Mouse (Mus musculus) kidney, postnatal 25 days (tissue): ENCODE data around the gene Ppm1l.

ENCODE experiments used
- DNase-seq, 2 experiments: peaks; one replicate each; pipeline ENCODE4 v3.0.0; 2021; ENCODE audit warnings: mixed read lengths in 2 of 2

Ppm1l gene

DNA sequence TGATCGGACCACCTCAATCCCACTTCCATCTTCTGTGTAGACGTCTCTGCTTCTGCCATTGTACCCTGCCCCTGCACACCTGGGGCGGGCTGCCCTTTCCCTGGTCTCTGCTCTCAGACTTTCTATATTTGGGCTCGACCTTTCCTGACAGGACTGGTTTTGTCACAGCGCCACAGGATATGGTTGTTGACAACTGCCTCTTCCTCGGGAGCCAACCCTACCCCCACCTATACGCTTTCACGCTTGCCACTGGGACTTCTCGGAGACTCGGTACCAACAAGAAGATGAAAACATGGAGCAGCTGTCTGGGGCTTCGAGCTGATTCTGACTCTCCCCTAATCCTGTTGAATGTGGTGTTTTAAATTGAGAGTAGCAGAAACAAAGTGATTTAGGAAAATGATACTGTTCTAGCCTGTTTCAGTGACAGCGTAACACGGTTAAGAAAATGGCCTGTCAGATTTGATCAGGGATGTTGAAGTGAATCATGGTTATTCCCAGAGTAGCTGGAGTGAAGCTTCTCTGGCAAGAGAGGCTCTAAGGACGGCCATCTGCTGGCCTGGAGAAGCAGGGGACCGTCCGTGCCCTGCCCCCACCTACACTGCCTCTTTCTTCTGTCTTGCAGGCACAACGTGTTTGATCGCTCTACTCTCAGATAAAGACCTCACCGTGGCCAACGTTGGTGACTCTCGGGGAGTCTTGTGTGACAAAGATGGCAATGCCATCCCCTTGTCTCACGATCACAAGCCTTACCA, 232.2 kb downstream of the Ppm1l start:
- peak in 1 of 2 experiments; percentile 46 for DNase-seq

- DNase-seq = no peak
Observed at GRCm38 (mm10) chr3:69549602-69550001, 232.9 kb downstream of the Ppm1l start.

- DNase-seq = no peak
Observed at GRCm38 (mm10) chr3:69555511-69555910, 238.8 kb downstream of the Ppm1l start.

GRCm38 (mm10) chr3:69556092-69556778, 239.6 kb downstream of the Ppm1l start:
- DNase-seq = peak; percentile 49 to 81

DNA sequence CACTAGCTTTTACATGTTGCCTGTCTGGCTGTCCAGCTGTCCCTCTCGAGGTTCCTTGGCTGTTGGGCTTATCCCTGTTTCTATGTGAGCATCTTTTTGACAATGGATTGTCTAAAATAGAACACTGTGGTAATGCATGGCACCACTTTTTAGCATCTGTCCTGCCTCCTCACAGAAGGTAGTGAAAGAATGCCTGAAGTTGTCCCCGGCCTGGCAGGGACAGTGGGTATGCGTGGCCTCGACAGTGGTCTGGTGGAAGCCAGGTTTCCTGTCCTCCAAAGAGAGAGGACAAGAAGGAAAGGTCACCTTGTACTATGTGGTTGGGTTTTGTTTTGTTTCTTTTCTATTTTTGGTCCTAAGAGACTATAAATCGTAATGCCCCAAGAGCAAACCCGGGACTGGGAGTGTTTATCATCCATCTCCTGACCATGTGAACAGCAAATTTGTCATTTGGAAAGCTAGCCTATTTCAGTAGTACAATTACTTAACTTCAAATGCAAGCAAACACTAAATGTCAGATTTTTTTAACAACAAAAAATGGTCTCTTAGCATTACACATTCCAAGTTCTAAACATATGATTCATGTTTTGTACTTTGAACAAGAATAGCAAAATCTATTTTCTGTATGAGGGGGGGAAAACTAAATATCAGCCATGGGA, 242.8 kb downstream of the Ppm1l start:
- DNase-seq = peak; percentile 27 to 68

DNA sequence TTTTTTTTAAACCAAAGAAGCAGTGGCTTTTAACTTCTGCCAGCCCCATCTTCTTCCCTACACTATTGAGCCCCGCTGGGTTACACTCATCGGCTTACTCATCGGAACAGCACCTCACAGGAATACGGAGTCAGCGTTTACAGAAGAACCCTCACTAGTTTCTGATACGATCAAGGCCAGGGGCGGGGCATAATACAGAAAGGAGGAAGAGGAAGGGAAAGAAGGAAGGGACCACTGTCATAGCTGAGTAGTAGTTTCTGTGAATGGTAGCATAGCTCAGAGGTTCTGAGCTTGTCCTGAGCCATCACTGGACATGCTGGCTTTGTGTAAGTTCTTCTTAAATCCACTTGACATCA, 243.3 kb downstream of the Ppm1l start:
- DNase-seq = no peak

DNA sequence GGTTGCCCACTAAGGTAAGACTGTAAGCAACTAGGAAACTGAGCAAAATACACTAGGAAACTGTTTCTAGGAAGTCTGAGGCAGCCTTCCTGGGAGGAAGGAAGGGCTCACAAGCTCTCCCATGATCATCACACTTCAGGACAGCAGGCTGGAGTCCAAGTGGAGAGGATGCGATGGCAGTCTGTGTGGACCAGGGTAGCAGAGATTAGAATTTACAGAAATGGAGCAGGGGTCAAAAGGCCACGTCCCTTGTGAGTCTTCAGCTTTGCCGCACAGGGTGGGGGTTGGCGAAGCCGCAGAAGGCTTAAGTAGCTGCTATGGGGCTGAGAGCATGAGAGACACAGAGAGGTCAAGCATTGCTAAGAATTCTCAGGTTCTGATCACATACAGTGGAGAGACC, 245.0 kb downstream of the Ppm1l start:
- peak; percentile 66 to 76 for DNase-seq

- peak in 1 of 2 experiments; percentile 64 for DNase-seq
Observed at GRCm38 (mm10) chr3:69563406-69563805, 246.7 kb downstream of the Ppm1l start.

- peak in 1 of 2 experiments; percentile 48 for DNase-seq
Observed at GRCm38 (mm10) chr3:69565586-69565985, 248.9 kb downstream of the Ppm1l start.

DNA sequence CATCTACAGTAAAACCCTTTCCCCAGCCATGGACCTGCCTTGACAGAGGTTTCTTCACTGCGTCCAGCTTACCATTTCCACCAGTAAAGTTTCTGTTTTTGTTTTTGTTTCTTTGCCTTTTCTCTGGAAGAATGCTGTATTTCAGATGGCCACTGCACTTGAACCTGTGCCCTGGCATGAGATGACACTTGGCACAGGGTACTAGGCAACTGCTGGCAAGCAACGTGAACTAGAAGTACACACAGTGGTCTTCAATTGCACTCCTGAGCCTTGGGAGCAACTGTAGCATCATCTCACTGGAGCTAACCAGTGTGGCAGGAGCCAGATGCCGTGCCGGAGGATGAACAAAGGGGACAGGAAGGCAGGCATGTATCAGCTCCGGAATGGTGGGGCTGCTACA, 255.9 kb downstream of the Ppm1l start:
- no peak for DNase-seq

- DNase-seq = no peak
Observed at GRCm38 (mm10) chr3:69575577-69575976, 258.9 kb downstream of the Ppm1l start.

- DNase-seq = no peak
Observed at GRCm38 (mm10) chr3:69576715-69577114, 260.1 kb downstream of the Ppm1l start.

- DNase-seq = no peak
Observed at GRCm38 (mm10) chr3:69578791-69579190, 262.1 kb downstream of the Ppm1l start.

- DNase-seq = no peak
Observed at GRCm38 (mm10) chr3:69583798-69584197, 267.1 kb downstream of the Ppm1l start.

GRCm38 (mm10) chr3:69588101-69588760, 271.6 kb downstream of the Ppm1l start:
- peak; percentile 88 to 91 for DNase-seq

DNA sequence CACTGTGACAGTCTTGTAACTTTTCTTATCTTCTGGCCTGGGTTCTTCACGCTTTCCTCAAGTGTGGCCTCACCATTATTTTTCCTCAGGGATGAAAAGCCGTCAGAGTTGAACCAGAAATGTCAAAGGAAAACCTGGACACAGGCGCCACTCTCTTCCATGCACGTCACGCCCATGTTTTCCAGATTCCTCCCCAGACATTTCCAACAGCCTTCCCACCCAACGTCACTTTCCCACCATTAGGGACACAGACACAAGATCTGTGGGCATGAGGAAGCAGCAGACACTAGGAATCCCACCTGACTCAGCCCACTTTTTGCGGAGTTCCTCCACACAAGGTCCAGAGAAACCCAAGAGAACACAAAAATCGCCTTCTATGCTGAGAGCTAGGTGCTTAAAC, 276.8 kb downstream of the Ppm1l start:
- DNase-seq = no peak

- DNase-seq = no peak
Observed at GRCm38 (mm10) chr3:69594071-69594470, 277.4 kb downstream of the Ppm1l start.

- DNase-seq = no peak
Observed at GRCm38 (mm10) chr3:69596116-69596515, 279.5 kb downstream of the Ppm1l start.

- no peak for DNase-seq
Observed at GRCm38 (mm10) chr3:69597211-69597610, 280.6 kb downstream of the Ppm1l start.

- no peak for DNase-seq
Observed at GRCm38 (mm10) chr3:69597816-69598215, 281.2 kb downstream of the Ppm1l start.

DNA sequence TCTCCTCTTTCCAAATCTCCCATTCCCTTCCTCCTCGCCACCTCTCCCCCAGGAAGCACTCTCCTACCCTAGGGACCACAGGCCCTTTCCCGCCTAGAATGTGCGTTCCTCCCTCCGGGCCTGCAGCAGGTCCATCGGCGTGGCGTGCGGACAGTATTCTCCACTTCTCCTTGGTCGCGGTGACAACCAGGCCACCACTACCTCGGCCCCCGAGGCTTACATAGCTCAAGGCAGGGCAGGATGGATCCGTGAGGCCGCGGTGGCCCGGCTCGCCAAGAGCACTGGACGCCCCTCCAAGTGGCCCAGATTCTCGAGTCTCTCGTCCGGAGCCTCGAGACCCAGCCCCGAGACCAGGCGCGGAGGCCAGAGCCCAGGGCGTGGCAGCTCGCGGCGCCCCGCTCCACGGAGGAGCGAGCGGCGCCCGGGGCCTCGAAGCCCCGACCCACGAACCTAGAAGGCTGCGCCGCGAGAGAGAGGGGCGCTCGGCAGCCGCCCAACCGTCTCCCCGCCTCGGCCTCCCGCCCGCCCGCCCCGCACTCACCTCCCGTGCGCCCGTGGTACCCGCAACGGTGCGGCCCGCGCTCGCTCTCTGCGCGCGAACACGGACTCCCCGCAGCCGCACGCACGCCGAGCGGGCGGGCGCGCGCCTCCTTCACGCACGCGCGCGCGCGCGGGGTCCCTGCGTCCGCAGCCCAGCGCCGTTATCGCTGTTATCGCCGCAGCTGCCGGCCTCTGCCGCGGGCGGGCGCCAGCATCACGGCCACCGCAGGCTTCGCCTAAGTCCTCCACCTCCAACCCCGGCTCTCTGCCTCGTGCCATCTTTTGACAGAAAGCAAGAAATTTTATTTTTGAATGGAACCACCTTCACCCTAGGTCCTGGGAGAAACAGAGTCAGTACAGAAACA, 281.9 kb downstream of the Ppm1l start, which contains the start of gene B3galnt1:
TSS of gene B3galnt1 (minus strand) at position 700 of the 905 bp plus-strand sequence.
- peak; percentile 63 to 81 for DNase-seq

DNA sequence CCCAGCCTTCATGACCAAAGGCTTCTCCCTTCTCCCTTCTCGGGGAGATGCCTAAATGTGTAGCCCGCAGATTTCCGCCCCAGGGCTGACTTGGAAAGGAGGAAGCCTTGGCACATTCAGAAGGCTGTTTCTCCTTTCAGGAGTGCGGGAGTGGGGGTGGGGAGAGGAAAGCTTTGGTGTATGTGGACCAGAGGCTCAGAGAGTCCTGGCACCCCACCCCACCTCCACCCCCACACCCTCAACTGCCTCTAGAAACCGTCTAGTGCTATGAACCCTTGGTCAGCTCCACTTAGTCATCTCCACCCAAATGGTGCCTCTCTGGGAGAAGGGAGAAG, 282.5 kb downstream of the Ppm1l start:
- DNase-seq = peak in 1 of 2 experiments; percentile 10
